Mouse (Mus musculus): ENCODE measurements at regions not wholly inside any gene's neighbourhood (a gene's known extent, or its start where the extent isn't known, plus 50 kb on each side); places are given as distances from the start of the nearest gene placed in this dataset.

DNA sequence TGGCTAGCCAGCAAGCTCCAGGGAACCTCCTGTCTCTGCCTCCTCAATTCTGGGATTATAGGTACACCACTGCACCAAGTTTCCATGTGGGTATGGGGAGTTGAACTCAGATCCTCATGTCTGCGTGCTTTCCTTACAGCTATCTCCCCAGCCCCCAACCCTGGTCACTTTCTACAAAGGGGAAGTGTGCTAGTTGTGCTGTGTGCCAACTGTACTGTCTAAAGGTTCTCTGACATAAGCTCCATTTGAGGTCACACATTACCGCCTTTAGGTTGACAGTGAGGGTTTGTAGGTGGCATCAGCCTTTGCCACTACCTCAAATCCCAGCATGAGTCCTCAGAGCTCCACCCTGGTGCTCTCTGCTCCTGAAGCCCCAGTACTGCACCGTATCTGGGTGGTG, 200.7 kb downstream of the Tex29 start:
- DNase-seq (ENCODE audit: low read depth, low spot score): no peak
- no peak for TF ChIP-seq E2F4 (IDR thresholded peaks at IDR 0.05; ENCODE audit: borderline replicate concordance, low read depth, low read length)
- no peak for TF ChIP-seq MAX (IDR thresholded peaks at IDR 0.05; ENCODE audit: low read length)
- TF ChIP-seq TAL1 (IDR thresholded peaks at IDR 0.05; ENCODE audit: low read length): no peak
- no peak for TF ChIP-seq ZMIZ1 (IDR thresholded peaks at IDR 0.05; ENCODE audit: low read depth, low read length)
- no peak overlapping the region for H3K27ac ChIP-seq (ENCODE audit: control insufficient read depth, low read depth, low read length)
- no peak overlapping the region for H3K4me3 ChIP-seq (ENCODE audit: control insufficient read depth in 1 of 2, insufficient read depth in 1 of 2, low read depth in 2 of 2, low read length in 2 of 2)
- H3K27me3 ChIP-seq (ENCODE audit: control insufficient read depth in 1 of 2, insufficient read depth in 2 of 2, low read length in 2 of 2): no peaks in the 10 kb centered on the region
- H3K36me3 ChIP-seq (ENCODE audit: control insufficient read depth in 1 of 2, insufficient read depth in 2 of 2, low read length in 2 of 2): no peaks in the 10 kb centered on the region
- no peaks in the 10 kb centered on the region for H3K9me3 ChIP-seq (replicated peaks; ENCODE audit: insufficient read depth, low read length)
- H3K9ac ChIP-seq (ENCODE audit: control insufficient read depth, low read depth, low read length, poor library complexity, severe bottlenecking): no peak overlapping the region
- H3K4me1 ChIP-seq (ENCODE audit: control insufficient read depth in 1 of 2, insufficient read depth in 2 of 2, low read length in 2 of 2): no peaks in the 10 kb centered on the region
- no peaks in the 10 kb centered on the region for H3K79me2 ChIP-seq (ENCODE audit: control insufficient read depth, insufficient read depth, low read length, poor library complexity)

DNA sequence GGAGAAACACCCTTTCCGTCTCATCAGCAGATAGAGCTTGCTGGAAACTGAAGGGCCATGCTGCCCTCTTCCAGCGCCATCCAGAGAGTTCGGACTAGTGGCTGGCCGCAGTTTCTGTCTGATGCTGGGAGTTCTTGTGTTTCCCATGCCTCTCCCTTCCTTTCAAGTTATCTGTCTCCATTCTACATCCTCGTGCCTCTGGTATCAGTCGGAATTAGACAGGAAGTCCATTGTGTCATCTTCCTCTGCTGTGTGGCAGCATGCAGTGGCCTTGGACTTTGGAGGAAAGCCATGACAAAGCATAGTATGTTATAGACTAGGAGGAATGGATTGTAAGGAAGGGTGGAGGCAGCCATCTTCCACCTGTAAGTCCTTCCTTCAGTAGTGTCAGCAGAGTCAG, 201.4 kb downstream of the Tex29 start:
- no peak for DNase-seq (ENCODE audit: low read depth, low spot score)
- Histone ChIP-seq H3K4me3 (ENCODE audit: control insufficient read depth in 1 of 2, insufficient read depth in 1 of 2, low read depth in 2 of 2, low read length in 2 of 2) (no peak overlapping the region), H3K4me1 (ENCODE audit: control insufficient read depth in 1 of 2, insufficient read depth in 2 of 2, low read length in 2 of 2) (no peaks in the 10 kb centered on the region), H3K9ac (ENCODE audit: control insufficient read depth, low read depth, low read length, poor library complexity, severe bottlenecking) (no peak overlapping the region), H3K79me2 (ENCODE audit: control insufficient read depth, insufficient read depth, low read length, poor library complexity) (no peaks in the 10 kb centered on the region), H3K36me3 (ENCODE audit: control insufficient read depth in 1 of 2, insufficient read depth in 2 of 2, low read length in 2 of 2) (no peaks in the 10 kb centered on the region), H3K27me3 (ENCODE audit: control insufficient read depth in 1 of 2, insufficient read depth in 2 of 2, low read length in 2 of 2) (no peaks in the 10 kb centered on the region), H3K9me3 (replicated peaks; ENCODE audit: insufficient read depth, low read length) (no peaks in the 10 kb centered on the region), H3K27ac (ENCODE audit: control insufficient read depth, low read depth, low read length) (no peak overlapping the region)
- TF ChIP-seq MAX (IDR thresholded peaks at IDR 0.05; ENCODE audit: low read length): no peak
- no peak for TF ChIP-seq USF2 (IDR thresholded peaks at IDR 0.05; ENCODE audit: borderline replicate concordance in 1 of 2, insufficient read depth in 1 of 2, low read depth in 1 of 2, low read length in 2 of 2)
- no peak for TF ChIP-seq UBTF (IDR thresholded peaks at IDR 0.05; ENCODE audit: borderline replicate concordance, insufficient read depth, low read depth, low read length)

DNA sequence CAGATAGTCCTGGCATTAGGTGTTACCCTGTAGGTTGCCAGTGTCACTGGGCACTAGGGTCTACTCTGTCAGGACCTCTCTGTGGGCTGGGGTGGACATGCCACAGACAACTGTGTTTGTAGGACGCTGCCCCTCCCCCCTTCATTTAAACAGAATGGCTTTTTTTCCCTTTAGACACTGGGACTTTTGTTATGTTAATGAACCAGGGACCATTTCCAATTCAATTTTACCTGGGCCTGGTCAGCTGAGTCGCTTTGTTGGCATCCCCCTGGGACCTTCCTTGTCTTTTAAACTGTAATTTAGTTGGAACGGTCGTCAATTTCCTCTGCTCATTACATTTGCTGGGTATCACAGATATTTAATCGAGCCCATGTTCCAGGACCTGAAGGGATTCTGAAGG, 210.6 kb downstream of the Tex29 start:
- Histone ChIP-seq H3K36me3 (ENCODE audit: control insufficient read depth in 1 of 2, insufficient read depth in 2 of 2, low read length in 2 of 2) (no peaks in the 10 kb centered on the region), H3K27me3 (ENCODE audit: control insufficient read depth in 1 of 2, insufficient read depth in 2 of 2, low read length in 2 of 2) (no peaks in the 10 kb centered on the region), H3K79me2 (ENCODE audit: control insufficient read depth, insufficient read depth, low read length, poor library complexity) (no peaks in the 10 kb centered on the region), H3K9me3 (replicated peaks; ENCODE audit: insufficient read depth, low read length) (no peaks in the 10 kb centered on the region), H3K27ac (ENCODE audit: control insufficient read depth, low read depth, low read length) (no peak overlapping the region), H3K4me1 (ENCODE audit: control insufficient read depth in 1 of 2, insufficient read depth in 2 of 2, low read length in 2 of 2) (no peaks in the 10 kb centered on the region), H3K9ac (ENCODE audit: control insufficient read depth, low read depth, low read length, poor library complexity, severe bottlenecking) (no peak overlapping the region), H3K4me3 (ENCODE audit: control insufficient read depth in 1 of 2, insufficient read depth in 1 of 2, low read depth in 2 of 2, low read length in 2 of 2) (no peak overlapping the region)
- no peak for TF ChIP-seq USF1 (IDR thresholded peaks at IDR 0.05; ENCODE audit: low read depth, low read length)
- no peak for TF ChIP-seq CTCF (IDR thresholded peaks at IDR 0.05 in 2 of 3, conservative IDR thresholded peaks at IDR 0.05 in 1 of 3; ENCODE audit: control insufficient read depth in 1 of 3, insufficient read depth in 1 of 3, low read depth in 2 of 3, low read length in 3 of 3, poor library complexity in 1 of 3, severe bottlenecking in 1 of 3)
- no peak for TF ChIP-seq MAX (IDR thresholded peaks at IDR 0.05; ENCODE audit: low read length)
- no peak for TF ChIP-seq TBP (IDR thresholded peaks at IDR 0.05; ENCODE audit: low read depth, low read length)
- no peak for TF ChIP-seq POLR2AphosphoS5 (IDR thresholded peaks at IDR 0.05; ENCODE audit: borderline replicate concordance, low read depth, low read length)
- TF ChIP-seq JUND (IDR thresholded peaks at IDR 0.05; ENCODE audit: low read depth, low read length): no peak
- no peak for TF ChIP-seq GABPA (IDR thresholded peaks at IDR 0.05; ENCODE audit: low read depth, low read length)
- no peak for TF ChIP-seq HCFC1 (IDR thresholded peaks at IDR 0.05; ENCODE audit: low read depth, low read length)
- TF ChIP-seq EP300 (IDR thresholded peaks at IDR 0.05; ENCODE audit: low read depth in 1 of 2, low read length in 2 of 2): no peak
- no peak for TF ChIP-seq CHD2 (IDR thresholded peaks at IDR 0.05; ENCODE audit: low read length)
- no peak for TF ChIP-seq E2F4 (IDR thresholded peaks at IDR 0.05; ENCODE audit: borderline replicate concordance, low read depth, low read length)
- no peak for TF ChIP-seq ZKSCAN1 (IDR thresholded peaks at IDR 0.05; ENCODE audit: low read depth, low read length)
- no peak for TF ChIP-seq TCF12 (IDR thresholded peaks at IDR 0.05; ENCODE audit: low read depth, low read length)
- TF ChIP-seq SIN3A (IDR thresholded peaks at IDR 0.05; ENCODE audit: low read length): no peak
- no peak for TF ChIP-seq USF2 (IDR thresholded peaks at IDR 0.05; ENCODE audit: borderline replicate concordance in 1 of 2, insufficient read depth in 1 of 2, low read depth in 1 of 2, low read length in 2 of 2)
- TF ChIP-seq ZC3H11A (IDR thresholded peaks at IDR 0.05; ENCODE audit: low read depth, low read length): no peak
- TF ChIP-seq CHD1 (IDR thresholded peaks at IDR 0.05; ENCODE audit: low read depth, low read length): no peak
- DNase-seq (ENCODE audit: low read depth, low spot score): no peak

Data from MEL (cell line).